Mouse (Mus musculus) liver, adult 2 months (tissue): ENCODE measurements around the gene Gm21915.

Experiments used
- CTCF ChIP-seq: fragments of 200-500 bp; IDR thresholded peaks from 2 replicates; pipeline ENCODE4 v1.5.1; 2011; ENCODE audit warnings: low read depth, low read length, control low read depth
- POLR2A ChIP-seq: fragments of 200-500 bp; IDR thresholded peaks from 2 replicates; pipeline ENCODE4 v1.6.1; 2011; ENCODE audit warnings: low read length, control low read depth; ENCODE audit not compliant: insufficient read depth; ENCODE audit errors: extremely low read depth

- TF ChIP-seq POLR2A (no peak), CTCF (no peak)
Measured at GRCm38 (mm10) chr9:40622265-40622664, 48.1 kb upstream of the Gm21915 start.
